Mouse (Mus musculus): Measurements from ENCODE around the gene Arhgdia. TPM values are rescaled to one million over a fixed set of nuclear protein-coding genes. Genes with fewer than 3 reads are reported as not detected.
A peak's percentile ranks its signal among the peaks of the same experiment; 100 is the strongest.

The Arhgdia gene
- polyA plus RNA-seq, 1 experiment from 2014 or later, result 597 TPM

DNA sequence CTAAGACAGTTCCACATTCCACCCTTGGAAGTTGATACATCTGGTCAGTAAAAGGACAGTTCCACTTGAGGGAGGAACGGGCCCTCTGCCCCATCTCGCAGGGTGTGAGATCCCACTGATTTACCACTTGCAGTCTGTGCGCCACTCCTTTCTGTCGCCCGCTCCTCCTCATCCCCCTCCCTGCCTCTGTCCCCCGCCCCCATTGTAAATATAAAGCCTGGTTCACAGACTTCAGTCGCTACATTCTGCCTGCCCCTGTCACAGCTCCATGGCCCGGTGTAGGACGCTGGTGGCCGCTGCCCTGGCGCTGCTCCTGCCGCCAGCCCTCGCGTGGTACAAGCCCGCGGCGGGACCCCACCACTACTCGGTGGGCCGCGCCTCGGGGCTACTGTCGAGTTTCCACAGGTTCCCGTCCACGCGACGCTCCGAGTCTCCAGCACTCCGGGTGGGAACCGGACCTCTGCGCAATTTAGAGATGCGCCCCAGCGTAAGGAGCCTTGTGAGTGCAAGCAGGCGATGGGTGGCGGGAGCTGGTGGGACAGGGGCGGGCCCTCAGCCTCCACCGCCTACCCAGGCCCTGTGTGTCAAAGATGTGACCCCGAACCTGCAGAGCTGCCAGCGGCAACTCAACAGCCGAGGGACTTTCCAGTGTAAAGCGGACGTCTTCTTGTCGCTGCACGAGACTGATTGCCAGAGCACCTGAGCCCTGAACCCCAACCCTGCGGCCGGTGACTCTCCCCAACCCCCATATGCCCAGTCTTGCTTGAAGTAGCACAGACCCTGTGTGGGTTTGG lies 27.0 kb upstream of the Arhgdia start, which contains the start of gene Npb:
Gene Npb, plus strand, starts transcription at position 237 of the 794 bp plus-strand sequence.
- Histone ChIP-seq H3K9me3 (ENCODE audit: control insufficient read depth, low read length) (no peaks in the 10 kb centered on the region), H3K4me2 (ENCODE audit: low read depth, severe bottlenecking) (peak within 1 kb of the TSS; percentile 56), H3K27me3 (ENCODE audit: control insufficient read depth, insufficient read depth, low read length) (0 out of 2 replicates have a peak, but pooled peaks cover 10% of the 10 kb centered on the region), H3K36me3 (ENCODE audit: control insufficient read depth, insufficient read depth, low read length) (peaks cover 10% of the 10 kb centered on the region), H3K27ac (replicated peaks; ENCODE audit: low read depth, low read length) (no peak within 1 kb of the TSS), H3K4me1 (ENCODE audit: control insufficient read depth, insufficient read depth, low read length) (peaks cover 6% of the 10 kb centered on the region; the same call in 1 of the 2 replicates), H3K9ac (ENCODE audit: low read length) (peak within 1 kb of the TSS; percentile 52), H3K4me3 (ENCODE audit: low read depth, low read length) (peak within 1 kb of the TSS; percentile 22)
- ATAC-seq (ENCODE audit: insufficient number of reproducible peaks, low FRiP score, low TSS enrichment, low read depth) (peak; percentile 22; the same call in 1 of the 2 replicates), DNase-seq (ENCODE audit: low spot score) (no peak)
- 4% methylated on average over 45 of the region's 45 CpGs for WGBS

DNA sequence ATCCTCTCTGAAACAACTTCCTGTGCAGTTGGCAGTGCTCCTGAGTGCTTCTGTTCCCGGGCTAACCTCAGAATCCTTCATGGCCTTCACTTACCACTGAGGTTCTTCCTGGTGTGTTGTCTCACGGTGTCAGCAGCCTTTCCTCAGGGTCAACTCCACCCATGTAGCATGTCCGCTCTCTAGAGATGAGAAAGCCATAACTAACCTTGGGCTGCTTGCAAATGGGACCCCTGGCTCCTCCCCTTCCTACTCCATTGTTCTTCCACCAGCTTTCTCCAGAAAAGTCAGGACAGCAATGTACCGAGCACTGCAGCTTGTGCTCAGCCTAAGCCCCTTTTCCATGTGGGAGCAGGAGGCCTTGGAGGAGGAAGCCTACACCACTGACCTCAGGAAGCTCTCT lies 25.3 kb upstream of the Arhgdia start:
- no peak overlapping the region for H3K4me3 ChIP-seq (ENCODE audit: low read depth, low read length)
- H3K4me2 ChIP-seq (ENCODE audit: low read depth, severe bottlenecking), result no peak overlapping the region
- peaks cover 12% of the 10 kb centered on the region for H3K36me3 ChIP-seq (ENCODE audit: control insufficient read depth, insufficient read depth, low read length)
- H3K9me3 ChIP-seq (ENCODE audit: control insufficient read depth, low read length), result no peaks in the 10 kb centered on the region
- WGBS, result 79% methylated on average over 4 of the region's 4 CpGs
- ATAC-seq (ENCODE audit: insufficient number of reproducible peaks, low FRiP score, low TSS enrichment, low read depth) (no peak), DNase-seq (ENCODE audit: low spot score) (no peak)
- 0 out of 2 replicates have a peak, but pooled peaks cover 10% of the 10 kb centered on the region for H3K27me3 ChIP-seq (ENCODE audit: control insufficient read depth, insufficient read depth, low read length)
- H3K4me1 ChIP-seq (ENCODE audit: control insufficient read depth, insufficient read depth, low read length), result peaks cover 6% of the 10 kb centered on the region; the same call in 1 of the 2 replicates
- H3K9ac ChIP-seq (ENCODE audit: low read length), result no peak overlapping the region
- H3K27ac ChIP-seq (replicated peaks; ENCODE audit: low read depth, low read length), result no peak overlapping the region

DNA sequence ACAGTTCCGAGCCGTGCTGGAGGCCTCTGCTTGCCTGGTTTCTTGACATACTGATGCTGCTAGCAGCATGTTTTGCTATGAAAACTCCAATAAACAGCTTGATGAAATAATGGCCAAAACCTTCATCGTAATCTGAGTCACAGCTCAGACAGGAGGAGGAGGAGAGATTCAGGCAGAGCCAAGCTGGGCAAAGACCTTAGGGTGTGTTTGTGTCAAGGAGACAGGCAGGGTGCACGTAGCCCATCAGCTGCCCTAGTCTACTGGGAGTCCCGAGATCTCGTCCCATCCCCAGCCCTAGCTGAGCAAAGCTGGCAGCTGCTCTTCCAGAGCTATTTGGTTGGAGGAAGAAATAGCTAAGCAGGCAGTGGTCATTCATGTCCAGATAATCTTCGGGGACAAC lies 24.2 kb upstream of the Arhgdia start:
- H3K4me1 ChIP-seq (ENCODE audit: control insufficient read depth, insufficient read depth, low read length), result peaks cover 6% of the 10 kb centered on the region; the same call in 1 of the 2 replicates
- no peak overlapping the region for H3K27ac ChIP-seq (replicated peaks; ENCODE audit: low read depth, low read length)
- no peak for ATAC-seq (ENCODE audit: insufficient number of reproducible peaks, low FRiP score, low TSS enrichment, low read depth)
- peaks cover 12% of the 10 kb centered on the region for H3K36me3 ChIP-seq (ENCODE audit: control insufficient read depth, insufficient read depth, low read length)
- H3K27me3 ChIP-seq (ENCODE audit: control insufficient read depth, insufficient read depth, low read length), result 0 out of 2 replicates have a peak, but pooled peaks cover 10% of the 10 kb centered on the region
- DNase-seq (ENCODE audit: low spot score), result no peak
- no peak overlapping the region for H3K9ac ChIP-seq (ENCODE audit: low read length)
- no peak overlapping the region for H3K4me3 ChIP-seq (ENCODE audit: low read depth, low read length)
- 91% methylated on average over 7 of the region's 7 CpGs for WGBS
- no peaks in the 10 kb centered on the region for H3K9me3 ChIP-seq (ENCODE audit: control insufficient read depth, low read length)
- H3K4me2 ChIP-seq (ENCODE audit: low read depth, severe bottlenecking), result no peak overlapping the region

DNA sequence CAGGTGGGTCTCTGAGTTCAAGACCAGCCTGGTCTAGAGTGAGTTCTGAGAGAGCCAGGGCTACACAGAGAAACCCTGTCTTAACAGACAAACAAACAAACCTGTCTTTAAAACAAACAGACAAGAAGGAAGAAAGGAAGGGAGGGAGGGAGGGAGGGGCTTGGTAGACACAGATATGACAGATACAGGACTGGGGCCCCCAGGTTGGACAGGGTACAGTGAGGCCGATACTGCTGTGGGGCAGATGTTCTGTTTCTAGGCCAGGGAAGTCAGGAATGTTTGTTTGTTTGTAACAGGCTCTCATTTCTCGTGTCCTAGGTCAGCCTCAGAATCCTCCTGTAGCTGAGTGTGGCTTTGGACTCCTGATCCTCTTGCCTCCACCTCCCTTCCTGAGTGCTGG lies 22.1 kb upstream of the Arhgdia start:
- ATAC-seq (ENCODE audit: insufficient number of reproducible peaks, low FRiP score, low TSS enrichment, low read depth) (no peak), DNase-seq (ENCODE audit: low spot score) (no peak)
- Histone ChIP-seq H3K4me3 (ENCODE audit: low read depth, low read length) (no peak overlapping the region), H3K36me3 (ENCODE audit: control insufficient read depth, insufficient read depth, low read length) (peaks cover 12% of the 10 kb centered on the region), H3K27me3 (ENCODE audit: control insufficient read depth, insufficient read depth, low read length) (0 out of 2 replicates have a peak, but pooled peaks cover 4% of the 10 kb centered on the region), H3K9me3 (ENCODE audit: control insufficient read depth, low read length) (no peaks in the 10 kb centered on the region), H3K9ac (ENCODE audit: low read length) (no peak overlapping the region), H3K4me1 (ENCODE audit: control insufficient read depth, insufficient read depth, low read length) (peaks cover 6% of the 10 kb centered on the region), H3K27ac (replicated peaks; ENCODE audit: low read depth, low read length) (no peak overlapping the region), H3K4me2 (ENCODE audit: low read depth, severe bottlenecking) (no peak overlapping the region)
- 91% methylated on average over 2 of the region's 2 CpGs for WGBS

DNA sequence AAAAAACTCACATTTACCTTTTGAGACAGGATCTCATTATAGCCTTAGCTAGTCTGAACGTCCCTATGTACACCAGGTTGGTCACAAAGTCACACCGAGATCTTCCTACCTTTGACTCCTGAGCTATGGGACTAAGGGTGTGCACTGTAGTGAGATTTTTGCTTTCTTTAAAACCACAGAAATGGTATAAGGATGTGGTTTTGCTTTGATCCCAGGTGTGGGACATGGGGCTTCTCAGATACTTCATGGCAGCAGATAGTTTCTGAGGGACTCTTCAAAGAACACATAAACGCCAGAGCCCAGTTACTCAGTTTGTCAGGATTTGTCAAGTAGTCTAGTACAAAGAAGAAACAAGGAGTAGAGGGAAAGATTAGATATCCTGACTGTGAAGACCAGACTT lies 19.3 kb upstream of the Arhgdia start:
- H3K9me3 ChIP-seq (ENCODE audit: control insufficient read depth, low read length), result no peaks in the 10 kb centered on the region
- 90% methylated on average over 3 of the region's 3 CpGs for WGBS
- H3K4me1 ChIP-seq (ENCODE audit: control insufficient read depth, insufficient read depth, low read length), result peaks cover 14% of the 10 kb centered on the region
- H3K27ac ChIP-seq (replicated peaks; ENCODE audit: low read depth, low read length), result no peak overlapping the region
- H3K9ac ChIP-seq (ENCODE audit: low read length), result no peak overlapping the region
- H3K36me3 ChIP-seq (ENCODE audit: control insufficient read depth, insufficient read depth, low read length), result peaks cover 14% of the 10 kb centered on the region
- H3K27me3 ChIP-seq (ENCODE audit: control insufficient read depth, insufficient read depth, low read length), result no peaks in the 10 kb centered on the region
- H3K4me3 ChIP-seq (ENCODE audit: low read depth, low read length), result no peak overlapping the region
- no peak for DNase-seq (ENCODE audit: low spot score)
- no peak overlapping the region for H3K4me2 ChIP-seq (ENCODE audit: low read depth, severe bottlenecking)
- no peak for ATAC-seq (ENCODE audit: insufficient number of reproducible peaks, low FRiP score, low TSS enrichment, low read depth)

DNA sequence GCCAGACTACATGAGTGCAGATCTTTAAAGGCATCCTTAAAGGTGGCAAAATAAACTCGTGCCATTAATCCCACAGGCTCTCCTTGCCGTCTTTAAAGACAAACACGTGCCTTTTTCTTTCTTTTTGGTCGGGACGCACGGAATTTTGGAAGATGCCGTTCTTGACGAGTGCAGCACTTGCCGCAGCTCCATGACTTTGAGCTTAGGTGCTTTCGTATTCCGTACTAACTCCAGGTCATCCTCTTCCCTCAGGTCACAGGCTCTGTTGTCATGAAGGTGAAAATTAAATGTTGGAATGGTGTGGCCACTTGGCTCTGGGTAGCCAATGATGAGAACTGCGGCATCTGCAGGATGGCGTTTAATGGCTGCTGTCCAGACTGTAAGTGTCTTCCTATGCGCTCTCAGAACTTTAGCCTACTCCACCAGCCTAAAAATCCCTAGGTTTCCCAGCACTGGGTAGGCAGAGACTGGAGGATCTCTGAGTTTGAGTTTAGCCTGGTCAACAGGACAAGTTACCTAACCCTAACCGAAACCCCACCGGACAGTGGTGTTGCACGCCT lies 17.6 kb upstream of the Arhgdia start:
- peaks cover 22% of the 10 kb centered on the region for H3K36me3 ChIP-seq (ENCODE audit: control insufficient read depth, insufficient read depth, low read length)
- no peak for DNase-seq (ENCODE audit: low spot score)
- H3K4me1 ChIP-seq (ENCODE audit: control insufficient read depth, insufficient read depth, low read length), result peaks cover 14% of the 10 kb centered on the region

DNA sequence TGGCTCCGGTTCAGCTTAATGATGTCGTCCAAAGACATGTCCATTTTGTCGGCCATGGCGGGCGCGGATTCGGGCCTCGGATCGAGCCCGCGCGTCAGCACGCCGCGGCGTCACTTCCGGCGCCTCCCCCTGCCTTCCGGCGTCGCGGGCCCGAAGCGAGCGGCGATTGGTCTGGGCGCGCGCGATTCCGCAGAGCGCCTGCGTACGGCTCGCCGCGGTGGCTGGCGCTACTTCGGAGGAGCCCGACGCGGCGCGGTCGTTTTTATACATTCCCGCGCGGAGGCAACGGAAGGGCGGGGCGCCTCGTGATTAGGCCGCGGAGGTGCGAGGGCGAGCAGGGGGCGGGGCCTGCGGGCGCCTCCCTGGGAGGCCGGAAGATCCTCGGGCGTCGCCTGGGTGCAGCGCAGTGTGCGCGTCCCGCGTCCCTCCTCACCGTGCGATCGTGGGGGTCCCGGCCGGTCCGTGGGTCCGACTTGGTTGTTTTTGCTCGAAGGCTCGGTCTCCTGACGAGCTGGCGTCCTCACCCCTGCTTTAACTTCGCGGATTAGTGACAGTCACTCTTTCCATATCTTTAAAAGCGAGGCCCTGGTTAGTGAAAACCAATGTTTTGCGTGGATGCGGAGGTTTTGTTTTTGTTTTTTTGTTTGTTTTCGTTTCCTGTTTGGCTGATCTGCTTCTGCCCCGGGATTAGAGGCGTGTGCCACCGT lies 17.0 kb upstream of the Arhgdia start, which contains the start of the genes Alyref and Anapc11:
Gene Alyref, minus strand, starts transcription at position 83 of the 707 bp plus-strand sequence.
Gene Anapc11, plus strand, starts transcription at position 139 of the 707 bp plus-strand sequence.
- under 1% methylated on average over 88 of the region's 88 CpGs for WGBS
- ATAC-seq (ENCODE audit: insufficient number of reproducible peaks, low FRiP score, low TSS enrichment, low read depth) (peak; percentile 96), DNase-seq (ENCODE audit: low spot score) (peak; percentile 95)

More for the DNA sequence above, 17.6 kb upstream of the Arhgdia start:
- 48% methylated on average over 17 of the region's 17 CpGs for WGBS
- H3K9me3 ChIP-seq (ENCODE audit: control insufficient read depth, low read length), result no peaks in the 10 kb centered on the region
- peak overlapping the region; percentile 96 for H3K4me3 ChIP-seq (ENCODE audit: low read depth, low read length)
- no peaks in the 10 kb centered on the region for H3K27me3 ChIP-seq (ENCODE audit: control insufficient read depth, insufficient read depth, low read length)
- ATAC-seq (ENCODE audit: insufficient number of reproducible peaks, low FRiP score, low TSS enrichment, low read depth), result no peak
- H3K4me2 ChIP-seq (ENCODE audit: low read depth, severe bottlenecking), result peak overlapping the region; percentile 95
- H3K9ac ChIP-seq (ENCODE audit: low read length), result peak overlapping the region; percentile 100
- no peak overlapping the region for H3K27ac ChIP-seq (replicated peaks; ENCODE audit: low read depth, low read length)

More for the DNA sequence above, 17.0 kb upstream of the Arhgdia start, which contains the start of the genes Alyref and Anapc11:
- H3K9ac ChIP-seq (ENCODE audit: low read length), result peak within 1 kb of the TSS; percentile 100
- peak within 1 kb of the TSS; percentile 95 for H3K4me2 ChIP-seq (ENCODE audit: low read depth, severe bottlenecking)
- H3K4me1 ChIP-seq (ENCODE audit: control insufficient read depth, insufficient read depth, low read length), result peaks cover 14% of the 10 kb centered on the region
- peaks cover 27% of the 10 kb centered on the region for H3K36me3 ChIP-seq (ENCODE audit: control insufficient read depth, insufficient read depth, low read length)
- peak within 1 kb of the TSS; percentile 85 for H3K27ac ChIP-seq (replicated peaks; ENCODE audit: low read depth, low read length)
- peak within 1 kb of the TSS; percentile 96 for H3K4me3 ChIP-seq (ENCODE audit: low read depth, low read length)
- no peaks in the 10 kb centered on the region for H3K9me3 ChIP-seq (ENCODE audit: control insufficient read depth, low read length)
- no peaks in the 10 kb centered on the region for H3K27me3 ChIP-seq (ENCODE audit: control insufficient read depth, insufficient read depth, low read length)
